Mouse (Mus musculus) gastrocnemius, adult 8-10 months (tissue): ENCODE data around the gene Hck. TPM values are rescaled to one million over a fixed set of nuclear protein-coding genes. Genes with fewer than 3 reads are reported as not detected.
A peak's percentile ranks its signal among the peaks of the same experiment; 100 is the strongest.

Experiments used
- DNase-seq, 2 experiments: peaks; one replicate each; pipeline ENCODE4 v3.0.0; 2022; ENCODE audit warnings: low spot score in 2 of 2
- total RNA-seq, 4 experiments: library from RNA; stranded (reverse); gene quantifications; 2 replicates each; pipeline ENCODE4 v1.2.4; 2022

The Hck gene
- total RNA-seq, 4 experiments from 2014 or later = 0.13 to 0.27 (median 0.21) TPM

GRCm38 (mm10) chr2:153149742-153150141 lies 41.5 kb downstream of the Hck start:
- DNase-seq = no peak

GRCm38 (mm10) chr2:153151026-153151425 lies 42.8 kb downstream of the Hck start:
- no peak for DNase-seq

- no peak for DNase-seq
These were observed 43.8 kb downstream of the Hck start for GRCm38 (mm10) chr2:153151926-153152665.

- DNase-seq = no peak
These were observed 44.8 kb downstream of the Hck start for GRCm38 (mm10) chr2:153153033-153153450.

- no peak for DNase-seq
These were observed 49.0 kb downstream of the Hck start for GRCm38 (mm10) chr2:153157270-153157669.

- no peak for DNase-seq
These were observed 51.9 kb downstream of the Hck start for GRCm38 (mm10) chr2:153160133-153160532.

GRCm38 (mm10) chr2:153160844-153161683 lies 52.8 kb downstream of the Hck start, which contains the start of gene Tm9sf4:
Tm9sf4 (plus strand) TSS chr2:153161303.
- peak; percentile 80 to 84 for DNase-seq

- no peak for DNase-seq
These were observed 53.4 kb downstream of the Hck start for GRCm38 (mm10) chr2:153161684-153162080.

- DNase-seq = no peak
These were observed 58.9 kb downstream of the Hck start for GRCm38 (mm10) chr2:153167136-153167535.

GRCm38 (mm10) chr2:153168134-153168820 lies 60.0 kb downstream of the Hck start:
- no peak for DNase-seq

GRCm38 (mm10) chr2:153170490-153171224 lies 62.4 kb downstream of the Hck start:
- no peak for DNase-seq

- no peak for DNase-seq
These were observed 63.7 kb downstream of the Hck start for GRCm38 (mm10) chr2:153171966-153172365.

GRCm38 (mm10) chr2:153175995-153176570 lies 67.8 kb downstream of the Hck start:
- DNase-seq = no peak

GRCm38 (mm10) chr2:153177188-153177587 lies 68.9 kb downstream of the Hck start:
- no peak for DNase-seq

- no peak for DNase-seq
These were observed 71.0 kb downstream of the Hck start for GRCm38 (mm10) chr2:153179126-153179860.

GRCm38 (mm10) chr2:153179961-153180360 lies 71.7 kb downstream of the Hck start:
- no peak for DNase-seq

- no peak for DNase-seq
These were observed 77.9 kb downstream of the Hck start for GRCm38 (mm10) chr2:153186176-153186591.

- DNase-seq = no peak
These were observed 79.6 kb downstream of the Hck start for GRCm38 (mm10) chr2:153187848-153188247.

GRCm38 (mm10) chr2:153191242-153191641 lies 83.0 kb downstream of the Hck start:
- no peak for DNase-seq

- no peak for DNase-seq
These were observed 86.0 kb downstream of the Hck start for GRCm38 (mm10) chr2:153194255-153194654.
